Mouse (Mus musculus): ENCODE results near the gene Foxd4. TPM values are rescaled to one million over a fixed set of nuclear protein-coding genes. Genes with fewer than 3 reads are reported as not detected.

The Foxd4 gene
- total RNA-seq, 1 experiment, result not detected

DNA sequence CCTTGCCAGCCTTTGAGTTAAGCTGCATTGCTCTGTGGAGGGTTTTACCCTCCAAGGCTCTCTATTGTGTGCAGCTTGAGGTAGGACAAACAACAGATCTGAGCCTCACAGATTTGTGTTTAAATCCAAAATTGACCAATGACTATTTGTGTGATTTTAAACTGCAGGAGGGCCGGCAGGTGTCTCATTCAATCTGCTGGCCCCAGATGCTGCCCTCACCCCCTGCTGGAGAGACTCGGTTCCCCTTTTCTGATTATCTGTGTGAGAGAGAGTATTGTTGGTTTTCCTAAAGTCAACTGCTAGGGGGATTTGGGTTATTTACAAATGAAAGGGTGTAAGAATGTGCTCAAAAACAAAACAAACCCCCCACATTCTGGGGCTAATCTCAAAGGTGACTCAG, 1.3 kb upstream of the Foxd4 start:
- Histone ChIP-seq H3K27ac (ENCODE audit: insufficient read depth, low read depth, low read length, poor library complexity, severe bottlenecking) (no peak overlapping the region), H3K9ac (ENCODE audit: insufficient read depth, low read depth, low read length, poor library complexity, severe bottlenecking) (no peak overlapping the region), H3K9me3 (ENCODE audit: control insufficient read depth, insufficient read depth, low read depth, low read length) (no peaks in the 10 kb centered on the region), H3K36me3 (ENCODE audit: control insufficient read depth, insufficient read depth, low read length, poor library complexity, severe bottlenecking) (no peaks in the 10 kb centered on the region), H3K4me1 (ENCODE audit: control insufficient read depth in 2 of 2, insufficient read depth in 2 of 2, low read length in 2 of 2, poor library complexity in 1 of 2) (peaks cover 0 to 2% of the 10 kb centered on the region in 2 experiments; a peak in 1 of 4 replicates), H3K4me3 (ENCODE audit: insufficient read depth in 1 of 2, low read depth in 1 of 2, low read length in 2 of 2, poor library complexity in 1 of 2, severe bottlenecking in 1 of 2) (no peak overlapping the region)
- in situ Hi-C loops (cut with MboI; ENCODE audit: low sequenced_read_pairs in 2 of 2, unreplicated experiment in 2 of 2), result no loop called here
- TF ChIP-seq HCFC1 (IDR thresholded peaks at IDR 0.05; ENCODE audit: borderline replicate concordance, insufficient read depth, low read length) (no peak), ZNF384 (IDR thresholded peaks at IDR 0.05; ENCODE audit: low read depth, low read length) (no peak), MAFK (IDR thresholded peaks at IDR 0.05; ENCODE audit: insufficient read depth, low read depth, low read length) (no peak), CHD2 (IDR thresholded peaks at IDR 0.05; ENCODE audit: low read depth, low read length) (no peak)
- no peak for DNase-seq (ENCODE audit: low read depth, low spot score)

DNA sequence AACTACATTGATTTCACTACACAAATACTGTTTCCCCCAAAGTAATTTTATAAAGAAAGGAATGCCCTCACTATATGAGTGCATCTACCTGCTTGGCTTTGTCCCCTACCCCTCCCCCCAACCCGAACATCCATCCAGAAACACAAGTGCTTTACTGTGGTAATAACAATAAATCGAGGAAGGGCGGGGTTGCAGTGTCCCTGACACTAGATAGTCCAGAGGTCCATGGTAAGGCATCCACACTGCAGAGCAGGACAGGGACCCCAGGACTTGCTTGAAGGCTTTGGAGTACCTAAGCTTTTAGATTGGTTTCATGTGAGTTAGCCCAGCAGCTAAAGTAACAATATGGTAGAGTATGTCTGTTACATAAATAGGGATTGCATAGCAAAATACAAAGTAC, 669 bp upstream of the Foxd4 start:
- Histone ChIP-seq H3K27ac (ENCODE audit: insufficient read depth, low read depth, low read length, poor library complexity, severe bottlenecking) (no peak overlapping the region), H3K36me3 (ENCODE audit: control insufficient read depth, insufficient read depth, low read length, poor library complexity, severe bottlenecking) (no peaks in the 10 kb centered on the region), H3K4me3 (ENCODE audit: insufficient read depth in 1 of 2, low read depth in 1 of 2, low read length in 2 of 2, poor library complexity in 1 of 2, severe bottlenecking in 1 of 2) (no peak overlapping the region), H3K9me3 (ENCODE audit: control insufficient read depth, insufficient read depth, low read depth, low read length) (no peaks in the 10 kb centered on the region), H3K4me1 (ENCODE audit: control insufficient read depth in 2 of 2, insufficient read depth in 2 of 2, low read length in 2 of 2, poor library complexity in 1 of 2) (peaks cover 0 to 5% of the 10 kb centered on the region in 2 experiments; a peak in 1 of 4 replicates), H3K9ac (ENCODE audit: insufficient read depth, low read depth, low read length, poor library complexity, severe bottlenecking) (no peak overlapping the region)
- TF ChIP-seq HCFC1 (IDR thresholded peaks at IDR 0.05; ENCODE audit: borderline replicate concordance, insufficient read depth, low read length) (no peak), CHD2 (IDR thresholded peaks at IDR 0.05; ENCODE audit: low read depth, low read length) (no peak), ZNF384 (IDR thresholded peaks at IDR 0.05; ENCODE audit: low read depth, low read length) (no peak), ZC3H11A (IDR thresholded peaks at IDR 0.05; ENCODE audit: borderline replicate concordance, low read depth, low read length) (no peak), MAFK (IDR thresholded peaks at IDR 0.05; ENCODE audit: insufficient read depth, low read depth, low read length) (no peak)
- in situ Hi-C loops (cut with MboI; ENCODE audit: low sequenced_read_pairs in 2 of 2, unreplicated experiment in 2 of 2), result no loop called here
- DNase-seq (ENCODE audit: low read depth, low spot score), result no peak

DNA sequence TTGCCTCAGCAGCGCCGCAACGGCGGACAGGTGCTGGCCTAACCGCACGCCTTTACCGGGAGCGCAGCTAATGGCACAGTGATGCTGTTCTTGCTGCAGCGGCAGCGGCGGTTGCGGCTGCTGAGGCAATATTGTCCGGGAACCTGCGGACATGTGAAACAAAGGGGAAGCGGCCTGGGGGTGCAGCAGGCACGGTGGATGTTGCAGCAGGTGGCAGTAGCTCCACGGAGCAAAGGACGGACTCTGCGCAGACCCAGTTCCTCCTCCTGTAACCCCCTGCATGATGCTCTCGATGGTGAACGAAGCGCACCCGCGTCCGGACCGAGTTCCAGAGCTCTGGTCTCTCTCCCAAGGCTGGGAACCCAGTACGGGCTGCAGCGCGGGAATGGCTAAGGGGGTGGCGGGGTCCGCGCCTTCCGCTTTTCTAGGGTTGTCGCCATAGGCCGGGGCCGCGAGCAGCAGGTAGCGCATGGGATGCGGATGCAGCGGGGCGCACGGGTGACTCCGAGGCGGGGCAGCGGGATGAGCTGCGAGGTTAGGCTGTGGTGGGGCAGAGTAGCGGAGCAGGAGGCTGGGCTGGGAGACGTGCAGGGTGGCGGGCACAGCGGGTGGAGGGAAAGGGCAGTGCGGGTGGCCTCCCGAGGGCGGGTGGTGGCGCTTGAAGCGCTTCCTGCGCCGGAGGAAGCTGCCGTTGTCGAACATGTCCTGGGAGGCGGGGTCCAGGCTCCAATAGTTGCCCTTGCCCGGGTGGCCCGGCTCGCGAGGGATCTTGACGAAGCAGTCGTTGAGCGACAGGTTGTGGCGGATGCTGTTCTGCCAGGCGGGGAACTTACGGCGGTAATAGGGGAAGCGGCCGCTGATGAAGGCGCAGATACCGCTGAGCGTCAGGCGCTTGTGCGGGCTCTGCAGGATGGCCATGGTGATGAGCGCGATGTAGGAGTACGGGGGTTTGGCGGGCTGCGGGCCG, 1.1 kb downstream of the Foxd4 start:
- no peaks in the 10 kb centered on the region for H3K9me3 ChIP-seq (ENCODE audit: control insufficient read depth, insufficient read depth, low read depth, low read length)
- H3K4me1 ChIP-seq (ENCODE audit: control insufficient read depth in 2 of 2, insufficient read depth in 2 of 2, low read length in 2 of 2, poor library complexity in 1 of 2), result peaks cover 0 to 7% of the 10 kb centered on the region in 2 experiments; a peak in 1 of 4 replicates
- TF ChIP-seq ZC3H11A (IDR thresholded peaks at IDR 0.05; ENCODE audit: borderline replicate concordance, low read depth, low read length), result no peak
- H3K36me3 ChIP-seq (ENCODE audit: control insufficient read depth, insufficient read depth, low read length, poor library complexity, severe bottlenecking), result no peaks in the 10 kb centered on the region
- peak overlapping the region; percentile 24; the same call in 1 of the 2 replicates for H3K9ac ChIP-seq (ENCODE audit: insufficient read depth, low read depth, low read length, poor library complexity, severe bottlenecking)
- in situ Hi-C loops (cut with MboI; ENCODE audit: low sequenced_read_pairs in 2 of 2, unreplicated experiment in 2 of 2), result loop anchor here (5.0 kb wide), 1 partner anchor 707 kb away; no protein-coding TSS in a partner anchor
- DNase-seq (ENCODE audit: low read depth, low spot score), result no peak
- H3K4me3 ChIP-seq (ENCODE audit: insufficient read depth in 1 of 2, low read depth in 1 of 2, low read length in 2 of 2, poor library complexity in 1 of 2, severe bottlenecking in 1 of 2), result peak overlapping the region; percentile 56 to 63
- H3K27ac ChIP-seq (ENCODE audit: insufficient read depth, low read depth, low read length, poor library complexity, severe bottlenecking), result no peak overlapping the region

DNA sequence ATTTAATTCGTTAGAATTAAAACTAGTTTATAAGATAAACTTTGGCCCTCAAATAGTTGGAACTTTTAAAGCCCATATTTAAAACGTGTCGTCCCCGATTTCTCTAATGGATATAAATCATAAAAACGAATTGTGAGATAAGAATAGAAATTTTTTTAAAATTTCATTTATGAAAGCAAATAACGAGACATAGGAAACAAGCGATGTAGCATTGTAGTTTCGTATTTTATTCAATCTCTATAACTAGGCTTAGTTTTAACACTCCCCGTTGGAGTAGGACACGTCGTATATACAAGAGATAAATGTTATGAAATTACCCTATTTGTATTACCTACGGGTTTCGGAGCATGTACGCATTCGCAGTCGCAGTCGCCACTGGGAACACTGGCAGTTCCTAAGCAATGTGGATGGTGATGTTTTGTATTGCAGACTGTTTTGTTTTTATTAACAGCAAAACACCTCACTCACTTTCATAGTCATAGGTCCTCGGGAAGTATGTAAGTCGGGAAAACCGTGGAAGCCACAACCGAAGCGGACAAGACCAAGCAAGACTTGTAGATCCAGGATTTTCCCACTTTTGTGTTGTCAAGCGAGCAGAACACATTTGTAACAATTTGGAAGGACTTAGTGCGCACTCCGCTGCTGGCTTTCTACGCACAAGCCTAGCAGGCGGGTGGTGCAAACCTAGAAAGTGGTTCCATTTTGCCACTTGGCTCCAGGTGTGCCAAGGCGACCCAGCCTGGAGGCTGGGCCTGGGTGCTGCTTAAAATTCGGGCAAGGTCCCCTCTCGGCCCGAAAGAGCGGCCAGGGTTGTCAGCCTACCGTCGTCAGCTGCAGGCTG, 2.0 kb downstream of the Foxd4 start:
- peaks cover 0 to 7% of the 10 kb centered on the region in 2 experiments; a peak in 1 of 4 replicates for H3K4me1 ChIP-seq (ENCODE audit: control insufficient read depth in 2 of 2, insufficient read depth in 2 of 2, low read length in 2 of 2, poor library complexity in 1 of 2)
- H3K4me3 ChIP-seq (ENCODE audit: insufficient read depth in 1 of 2, low read depth in 1 of 2, low read length in 2 of 2, poor library complexity in 1 of 2, severe bottlenecking in 1 of 2), result peak overlapping the region; percentile 56 to 63; a peak in 3 of 4 replicates
- no peak for TF ChIP-seq ZNF384 (IDR thresholded peaks at IDR 0.05; ENCODE audit: low read depth, low read length)
- no peak for TF ChIP-seq CHD2 (IDR thresholded peaks at IDR 0.05; ENCODE audit: low read depth, low read length)
- no peak for TF ChIP-seq ZC3H11A (IDR thresholded peaks at IDR 0.05; ENCODE audit: borderline replicate concordance, low read depth, low read length)
- H3K36me3 ChIP-seq (ENCODE audit: control insufficient read depth, insufficient read depth, low read length, poor library complexity, severe bottlenecking), result no peaks in the 10 kb centered on the region
- no peak overlapping the region for H3K27ac ChIP-seq (ENCODE audit: insufficient read depth, low read depth, low read length, poor library complexity, severe bottlenecking)
- DNase-seq (ENCODE audit: low read depth, low spot score), result no peak
- H3K9me3 ChIP-seq (ENCODE audit: control insufficient read depth, insufficient read depth, low read depth, low read length), result no peaks in the 10 kb centered on the region
- in situ Hi-C loops (cut with MboI; ENCODE audit: low sequenced_read_pairs in 2 of 2, unreplicated experiment in 2 of 2), result loop anchor here (5.0 kb wide), 1 partner anchor 708 kb away; no protein-coding TSS in a partner anchor
- no peak overlapping the region for H3K9ac ChIP-seq (ENCODE audit: insufficient read depth, low read depth, low read length, poor library complexity, severe bottlenecking)

Data from ES-E14 (cell line).